Mouse (Mus musculus) brain, embryonic 18.5 days (tissue): ENCODE results near the gene Gm14419.
"Not testable (repeated sequence)": the region's sequence is repeated elsewhere in the genome, so short reads cannot be mapped to it uniquely, and the experiment has no call there.

Source experiments
- DNase-seq: peaks from one replicate; pipeline ENCODE4 v3.0.0-alpha.2; 2012; ENCODE audit warnings: low read depth, low spot score

Gene Gm14419

DNA sequence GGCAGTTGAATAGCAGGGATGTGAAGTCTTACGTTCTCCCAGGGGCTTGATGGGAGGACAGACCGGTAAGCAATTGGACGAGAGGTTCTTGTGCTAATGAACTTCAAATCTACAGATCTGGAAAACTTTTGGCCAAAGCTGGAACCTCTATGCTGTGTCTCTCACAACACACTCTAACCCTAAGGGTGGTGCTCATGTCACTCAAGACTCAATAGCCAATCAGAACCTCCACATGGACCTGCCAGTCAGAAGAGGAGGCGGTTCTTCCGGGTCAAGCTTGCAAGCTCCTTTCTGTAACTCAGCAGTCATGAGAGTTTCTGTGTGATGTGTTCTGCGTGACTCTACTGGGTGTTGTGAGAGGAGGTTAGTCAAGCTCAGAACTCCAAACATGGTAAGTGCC lies at the start of gene Gm14419:
Gm14419 (plus strand) TSS at position 301 of the 400 bp plus-strand sequence.
- not testable (repeated sequence) for DNase-seq
